Mouse (Mus musculus) hindbrain, embryonic 12.5 days (tissue): ENCODE results near the gene Trabd2b. TPM values are rescaled to one million over a fixed set of nuclear protein-coding genes. Genes with fewer than 3 reads are reported as not detected.
A peak's percentile ranks its signal among the peaks of the same experiment; 100 is the strongest.

Experiments
- ATAC-seq: fragments of 200-750 bp; cut with Nextera tagmentation; 2 replicates; pipeline ENCODE4 v1.8.0; 2017; ENCODE audit warnings: moderate TSS enrichment; ENCODE audit not compliant: low FRiP score
- H3K27ac ChIP-seq: fragments of 300-500 bp; sonication (generic); 2 replicates; pipeline ENCODE4 v1.5.1; 2016; ENCODE audit warnings: mild to moderate bottlenecking
- H3K27me3 ChIP-seq: fragments of 300-500 bp; sonication (generic); 2 replicates; pipeline ENCODE4 v1.6.1; 2016; ENCODE audit warnings: mild to moderate bottlenecking
- H3K36me3 ChIP-seq: fragments of 300-500 bp; sonication (generic); 2 replicates; pipeline ENCODE4 v1.6.1; 2016; ENCODE audit warnings: mild to moderate bottlenecking
- H3K4me1 ChIP-seq: fragments of 300-500 bp; sonication (generic); 2 replicates; pipeline ENCODE4 v1.6.1; 2016
- H3K4me2 ChIP-seq: fragments of 300-500 bp; sonication (generic); replicated peaks from 2 replicates; pipeline ENCODE4 v1.6.1; 2016; ENCODE audit warnings: mild to moderate bottlenecking
- H3K4me3 ChIP-seq: fragments of 300-500 bp; sonication (generic); 2 replicates; pipeline ENCODE4 v1.5.1; 2016; ENCODE audit warnings: mild to moderate bottlenecking
- H3K9ac ChIP-seq: fragments of 300-500 bp; sonication (generic); 2 replicates; pipeline ENCODE4 v1.6.1; 2016; ENCODE audit warnings: mild to moderate bottlenecking, moderate library complexity
- H3K9me3 ChIP-seq: fragments of 300-500 bp; sonication (generic); replicated peaks from 2 replicates; pipeline ENCODE4 v1.6.1; 2016; ENCODE audit warnings: mild to moderate bottlenecking
- WGBS: fragments of 180-500 bp; shearing (Covaris S2); methylation state at CpG from one replicate; pipeline ENCODE4 v1.1.7; 2016; 5-methylcytosine and 5-hydroxymethylcytosine counted together
- polyA plus RNA-seq: library from polyadenylated mRNA; unstranded; fragments of >200 nt; fragmentation: Nextera tagmentation; extraction: Ambion mirVana; gene quantifications from 2 replicates; pipeline ENCODE4 v1.2.1, GENCODE M21; 2016

Trabd2b gene
- polyA plus RNA-seq, 1 experiment from 2014 or later: 2.8 TPM

DNA sequence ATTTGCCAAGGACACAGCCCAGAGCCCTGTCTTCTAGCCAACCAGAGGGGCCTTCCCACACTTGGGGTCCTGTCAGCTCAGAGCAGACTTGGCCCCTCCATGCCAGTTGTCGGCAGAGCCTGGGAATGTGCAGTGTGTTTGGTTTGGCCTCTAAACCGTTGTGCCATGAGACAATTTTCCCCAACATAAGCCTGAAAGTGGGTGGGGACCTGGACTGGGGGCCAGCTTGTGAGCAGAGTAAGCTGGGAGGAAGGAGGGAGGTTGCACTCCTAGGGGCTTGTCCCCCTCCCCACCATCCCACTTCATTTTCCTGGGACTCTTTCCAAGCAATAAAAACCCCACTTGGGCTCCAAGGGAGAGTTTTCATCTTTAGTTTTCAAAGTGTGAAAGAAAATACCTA is 201.3 kb downstream of the Trabd2b start:
- no peak overlapping the region for H3K9ac ChIP-seq
- 75% methylated on average over 2 of the region's 2 CpGs for WGBS
- H3K27me3 ChIP-seq: no peaks in the 10 kb centered on the region
- no peaks in the 10 kb centered on the region for H3K4me1 ChIP-seq
- no peaks in the 10 kb centered on the region for H3K9me3 ChIP-seq
- no peak for ATAC-seq
- no peak overlapping the region for H3K27ac ChIP-seq
- no peak overlapping the region for H3K4me2 ChIP-seq
- H3K36me3 ChIP-seq: no peaks in the 10 kb centered on the region
- H3K4me3 ChIP-seq: no peak overlapping the region

DNA sequence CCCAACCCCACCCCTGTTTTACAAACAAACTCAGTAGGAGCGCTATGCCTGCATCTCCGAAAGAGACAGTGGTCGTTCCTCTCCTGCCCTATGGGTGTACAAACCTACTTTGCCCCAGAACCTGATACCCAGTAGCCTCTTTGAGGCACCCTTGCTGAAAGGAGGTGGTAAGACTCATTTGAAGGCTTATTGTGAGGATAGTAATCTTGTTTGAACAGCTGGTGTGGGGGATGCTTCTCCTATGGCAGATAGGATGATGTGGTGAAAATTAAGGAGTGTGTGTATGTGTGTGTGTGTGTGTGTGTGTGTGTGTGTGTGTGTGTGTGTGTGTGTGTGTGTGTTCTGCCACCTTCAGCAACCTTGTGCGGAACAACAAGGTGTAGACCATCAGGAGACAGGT is 202.8 kb downstream of the Trabd2b start:
- Histone ChIP-seq H3K9me3 (no peaks in the 10 kb centered on the region), H3K4me2 (no peak overlapping the region), H3K36me3 (no peaks in the 10 kb centered on the region), H3K27ac (no peak overlapping the region), H3K27me3 (no peaks in the 10 kb centered on the region), H3K4me1 (no peaks in the 10 kb centered on the region), H3K4me3 (no peak overlapping the region), H3K9ac (no peak overlapping the region)
- ATAC-seq: no peak
- WGBS: 79% methylated on average over 4 of the region's 4 CpGs

DNA sequence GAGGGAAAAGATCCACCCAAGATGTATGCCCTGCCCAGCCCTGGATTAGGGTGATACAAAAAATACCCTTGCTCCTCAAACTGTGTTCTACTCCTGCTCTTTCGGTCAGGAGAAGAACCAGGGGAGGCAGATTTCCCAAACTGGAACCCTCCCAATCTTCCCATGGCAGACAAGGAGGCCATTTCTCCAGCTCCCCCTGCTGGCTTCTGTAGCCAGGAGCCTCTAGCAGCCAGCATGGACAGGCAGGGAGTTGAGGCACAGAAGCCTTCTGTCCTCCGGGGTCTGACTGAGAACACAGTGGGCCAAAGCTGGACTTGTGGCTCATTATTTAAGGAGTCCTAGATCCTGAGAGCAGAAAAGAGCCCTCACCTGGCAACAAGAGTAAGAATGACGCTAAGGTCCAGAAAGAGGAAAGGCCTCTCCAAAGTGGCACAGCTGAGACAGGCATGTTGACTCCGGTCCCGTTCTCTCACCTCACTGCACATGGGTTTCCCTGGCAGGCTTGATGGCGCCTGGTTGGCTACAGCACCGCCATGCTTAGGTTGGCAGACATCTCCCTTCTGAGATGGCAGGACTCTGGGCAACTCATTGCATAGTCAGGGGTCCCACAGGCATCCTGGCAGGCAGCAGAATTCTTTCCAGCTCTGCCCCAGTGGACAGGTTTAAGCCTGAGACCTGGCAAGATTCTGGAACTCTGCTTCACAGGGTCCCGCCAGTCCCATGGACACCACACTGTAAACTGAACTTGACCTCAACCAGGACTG is 204.8 kb downstream of the Trabd2b start:
- no peak overlapping the region for H3K4me2 ChIP-seq
- no peaks in the 10 kb centered on the region for H3K4me1 ChIP-seq
- H3K36me3 ChIP-seq: no peaks in the 10 kb centered on the region
- H3K9ac ChIP-seq: no peak overlapping the region
- no peak for ATAC-seq
- no peak overlapping the region for H3K4me3 ChIP-seq
- H3K27ac ChIP-seq: no peak overlapping the region
- no peaks in the 10 kb centered on the region for H3K9me3 ChIP-seq
- WGBS: 86% methylated on average over 8 of the region's 8 CpGs
- H3K27me3 ChIP-seq: no peaks in the 10 kb centered on the region

DNA sequence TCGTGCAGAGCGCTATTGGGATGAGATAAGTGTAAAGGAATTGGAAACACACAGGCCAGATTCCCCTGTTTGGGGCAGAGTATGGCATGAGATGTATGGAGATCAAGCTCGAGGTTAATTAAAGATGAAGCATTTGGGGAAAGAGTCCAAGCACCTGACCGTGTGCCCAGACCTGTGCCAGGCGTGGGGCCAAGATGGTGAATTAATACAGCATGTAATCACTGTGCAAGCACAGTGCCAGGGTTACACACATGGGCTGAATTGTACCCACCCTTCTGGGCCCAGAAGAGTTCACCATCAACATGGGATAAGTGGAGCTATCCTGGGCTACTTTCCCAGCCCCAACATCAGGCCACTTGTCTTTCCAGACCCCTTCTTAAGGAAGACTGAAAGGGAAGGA is 205.5 kb downstream of the Trabd2b start:
- Histone ChIP-seq H3K9me3 (no peaks in the 10 kb centered on the region), H3K4me1 (no peaks in the 10 kb centered on the region), H3K4me3 (no peak overlapping the region), H3K9ac (no peak overlapping the region), H3K27me3 (no peaks in the 10 kb centered on the region), H3K4me2 (no peak overlapping the region), H3K36me3 (no peaks in the 10 kb centered on the region), H3K27ac (no peak overlapping the region)
- 90% methylated on average over 5 of the region's 5 CpGs for WGBS
- ATAC-seq: no peak

DNA sequence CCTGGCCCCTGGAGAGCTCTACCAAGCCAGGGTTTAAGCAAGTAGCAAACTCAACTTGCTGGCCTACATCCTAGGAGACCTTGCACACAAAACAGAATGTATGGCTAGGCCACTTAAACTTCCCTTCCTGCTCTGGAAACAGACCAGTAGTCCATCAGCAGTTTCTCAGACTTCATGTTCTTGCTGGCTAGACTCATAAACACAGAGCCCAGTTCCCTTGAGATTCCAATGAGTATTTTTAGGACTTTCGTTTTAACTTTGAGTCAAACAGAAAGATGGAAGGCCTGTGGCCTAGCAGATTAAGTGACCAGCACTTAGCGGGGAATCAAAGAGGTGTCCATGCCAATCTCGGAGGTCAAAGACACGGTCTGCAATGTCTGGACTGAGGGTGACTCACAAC is 206.3 kb downstream of the Trabd2b start:
- no peak overlapping the region for H3K4me2 ChIP-seq
- WGBS: 83% methylated on average over 4 of the region's 4 CpGs
- no peak for ATAC-seq

DNA sequence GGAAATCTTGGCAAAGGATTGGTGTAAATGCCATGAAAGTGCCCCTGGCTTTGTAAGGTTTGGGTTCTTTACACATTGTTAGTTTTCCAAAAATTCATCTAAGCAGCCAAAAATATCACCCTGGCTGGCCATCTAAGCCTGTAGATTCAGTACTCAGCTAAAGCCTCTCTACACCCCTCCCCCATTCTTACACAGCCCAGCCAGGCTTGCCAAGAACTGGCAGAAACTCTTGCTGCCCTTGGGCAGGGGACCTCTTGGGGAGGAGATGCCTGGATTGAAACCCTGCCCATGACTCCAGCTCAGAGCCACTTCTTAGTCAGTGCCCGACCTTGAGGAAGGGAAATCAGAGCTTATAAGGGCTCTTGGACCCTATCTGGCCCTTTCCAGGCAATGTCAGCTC is 207.6 kb downstream of the Trabd2b start:
- Histone ChIP-seq H3K4me3 (no peak overlapping the region), H3K27ac (no peak overlapping the region), H3K27me3 (no peaks in the 10 kb centered on the region), H3K9me3 (no peaks in the 10 kb centered on the region), H3K36me3 (no peaks in the 10 kb centered on the region), H3K4me1 (no peaks in the 10 kb centered on the region), H3K4me2 (no peak overlapping the region), H3K9ac (no peak overlapping the region)
- no peak for ATAC-seq
- 67% methylated on average over 1 of the region's 1 CpGs for WGBS

More for the DNA sequence above, 206.3 kb downstream of the Trabd2b start:
- H3K36me3 ChIP-seq: no peaks in the 10 kb centered on the region
- H3K27ac ChIP-seq: no peak overlapping the region
- H3K9ac ChIP-seq: no peak overlapping the region
- no peaks in the 10 kb centered on the region for H3K4me1 ChIP-seq
- H3K4me3 ChIP-seq: no peak overlapping the region
- no peaks in the 10 kb centered on the region for H3K27me3 ChIP-seq
- no peaks in the 10 kb centered on the region for H3K9me3 ChIP-seq

DNA sequence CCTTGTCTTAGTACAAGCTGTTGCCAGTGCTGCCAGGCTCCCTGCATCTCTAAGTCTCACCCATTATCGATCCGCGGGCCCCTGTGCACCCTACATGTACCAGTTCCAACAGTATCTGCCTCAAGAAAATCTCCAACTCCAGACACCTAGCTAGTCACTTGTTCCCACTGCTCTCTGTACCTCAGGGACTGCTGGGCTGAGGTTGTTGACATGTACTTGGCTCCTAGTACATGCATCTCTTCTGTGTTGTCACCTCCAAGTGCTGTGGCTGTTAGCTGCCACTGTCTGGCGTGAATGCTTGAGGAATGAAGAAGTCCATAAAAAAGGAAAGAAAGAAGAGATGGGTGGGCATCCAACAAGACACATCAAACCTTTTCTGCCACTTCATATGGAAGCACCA is 209.2 kb downstream of the Trabd2b start:
- Histone ChIP-seq H3K36me3 (no peaks in the 10 kb centered on the region), H3K9me3 (no peaks in the 10 kb centered on the region), H3K27ac (no peak overlapping the region), H3K27me3 (no peaks in the 10 kb centered on the region), H3K4me1 (no peaks in the 10 kb centered on the region), H3K9ac (no peak overlapping the region), H3K4me3 (no peak overlapping the region), H3K4me2 (no peak overlapping the region)
- ATAC-seq: no peak
- 91% methylated on average over 4 of the region's 4 CpGs for WGBS

DNA sequence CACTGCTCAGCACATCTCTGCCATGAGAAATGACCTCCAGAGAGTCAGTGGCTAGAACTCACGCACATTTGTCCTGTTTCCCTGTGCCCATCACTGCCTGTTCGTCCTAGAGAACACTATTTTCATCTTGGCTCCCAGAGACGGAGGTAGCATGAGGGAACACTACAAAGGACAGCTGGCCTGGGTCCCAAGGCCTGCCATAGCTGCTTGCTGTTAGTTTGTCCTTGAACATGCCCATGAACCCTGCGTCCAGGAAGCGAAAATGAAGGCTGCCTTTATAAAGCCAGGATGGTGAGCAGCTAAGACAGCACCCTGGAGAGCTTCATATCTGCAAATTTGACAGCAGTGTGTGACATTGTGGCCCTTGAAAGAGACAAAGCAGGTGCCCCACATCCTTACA is 216.4 kb downstream of the Trabd2b start:
- WGBS: 71% methylated on average over 5 of the region's 5 CpGs

DNA sequence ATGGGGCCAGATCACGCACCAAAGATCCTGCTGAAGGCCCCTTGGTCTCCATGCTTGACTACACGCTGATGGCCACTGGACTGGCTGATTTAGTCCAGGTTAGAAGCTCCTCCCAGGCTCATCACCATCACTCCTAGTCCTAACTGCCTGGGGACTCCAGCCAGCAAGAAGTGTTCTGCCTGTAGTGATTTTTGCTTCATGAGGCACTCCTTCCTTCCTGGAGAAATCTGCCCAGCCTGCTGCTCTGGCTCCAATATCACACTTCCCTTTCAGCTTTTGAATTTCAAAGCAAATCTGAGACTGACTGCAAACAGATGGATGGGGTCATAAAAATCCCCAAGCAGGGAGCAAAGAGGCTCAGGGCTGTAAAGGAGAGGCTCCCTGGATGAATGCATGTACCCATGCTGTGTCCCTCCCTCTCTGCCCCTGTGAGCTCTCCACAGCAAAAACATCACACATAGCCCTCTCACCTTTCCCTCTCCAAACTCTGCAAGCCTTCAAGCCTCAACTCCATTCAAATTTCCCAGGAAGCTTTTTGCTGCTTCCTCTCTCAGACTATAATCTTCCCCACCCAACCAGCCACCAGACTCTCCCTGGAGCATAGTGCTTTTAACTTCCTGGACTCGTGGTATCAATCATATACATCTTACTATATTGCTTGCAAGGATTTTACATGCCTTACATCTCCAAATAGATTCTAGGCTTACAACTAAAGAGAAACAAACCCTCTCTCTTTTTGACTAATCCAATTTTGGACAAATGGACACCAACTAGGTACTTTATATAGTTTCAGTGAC is 217.8 kb downstream of the Trabd2b start:
- Histone ChIP-seq H3K4me2 (no peak overlapping the region), H3K27me3 (0 out of 2 replicates have a peak, but pooled peaks cover 2% of the 10 kb centered on the region), H3K9me3 (no peaks in the 10 kb centered on the region), H3K27ac (peak overlapping the region; percentile 35; the same call in 1 of the 2 replicates), H3K9ac (no peak overlapping the region), H3K36me3 (no peaks in the 10 kb centered on the region), H3K4me1 (peaks cover 22% of the 10 kb centered on the region), H3K4me3 (no peak overlapping the region)
- 45% methylated on average over 3 of the region's 3 CpGs for WGBS
- no peak for ATAC-seq

More for the DNA sequence above, 216.4 kb downstream of the Trabd2b start:
- Histone ChIP-seq H3K9me3 (no peaks in the 10 kb centered on the region), H3K9ac (no peak overlapping the region), H3K4me1 (peaks cover 22% of the 10 kb centered on the region), H3K27ac (no peak overlapping the region), H3K27me3 (0 out of 2 replicates have a peak, but pooled peaks cover 2% of the 10 kb centered on the region), H3K4me2 (no peak overlapping the region), H3K4me3 (no peak overlapping the region), H3K36me3 (no peaks in the 10 kb centered on the region)
- no peak for ATAC-seq

DNA sequence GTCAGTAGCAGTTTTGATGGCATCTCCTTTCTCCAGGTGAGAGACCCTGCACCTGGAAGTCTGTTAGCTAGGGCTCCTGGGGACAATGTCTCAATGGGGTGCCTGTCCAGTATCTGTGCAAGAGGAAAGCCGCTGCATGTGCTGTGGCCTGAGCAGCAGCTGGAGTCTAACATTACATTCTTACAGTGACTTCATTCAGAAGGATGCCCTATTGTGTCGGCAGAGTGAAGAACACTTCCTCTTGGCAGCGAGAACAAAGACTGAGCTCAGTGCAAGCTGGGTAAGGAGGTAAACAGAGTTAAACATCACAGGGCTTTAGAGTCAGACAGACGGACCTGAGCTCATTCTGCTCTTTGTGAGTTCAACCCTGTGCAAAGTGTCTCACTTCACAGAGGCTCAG is 218.8 kb downstream of the Trabd2b start:
- H3K36me3 ChIP-seq: no peaks in the 10 kb centered on the region
- H3K27me3 ChIP-seq: 0 out of 2 replicates have a peak, but pooled peaks cover 2% of the 10 kb centered on the region
- H3K27ac ChIP-seq: peak overlapping the region; percentile 4; the same call in 1 of the 2 replicates
- no peak overlapping the region for H3K4me3 ChIP-seq
- H3K9ac ChIP-seq: no peak overlapping the region
- H3K4me1 ChIP-seq: peaks cover 22% of the 10 kb centered on the region
- WGBS: 6% methylated on average over 4 of the region's 4 CpGs
- 0 out of 2 replicates have a peak, but pooled peaks have one; percentile 32 for ATAC-seq
- no peaks in the 10 kb centered on the region for H3K9me3 ChIP-seq
- no peak overlapping the region for H3K4me2 ChIP-seq

DNA sequence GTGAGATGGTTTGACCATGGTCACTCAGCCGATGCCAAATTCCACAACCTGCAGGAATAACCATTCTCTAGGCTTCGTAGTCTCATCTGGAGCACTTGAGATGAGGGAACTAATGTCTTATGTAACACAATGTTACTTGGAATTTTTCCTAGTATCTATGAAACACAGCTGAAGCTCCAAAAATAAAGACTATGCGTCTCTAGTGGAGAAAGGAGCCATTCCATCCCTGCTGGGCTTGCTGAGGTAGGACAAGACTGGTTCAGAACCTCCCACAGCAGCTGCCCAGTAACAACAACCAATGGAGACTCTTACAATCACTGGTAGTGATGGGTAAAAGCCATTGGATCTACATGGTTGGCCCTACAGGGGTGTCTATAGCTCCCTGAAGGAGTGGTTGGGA is 219.4 kb downstream of the Trabd2b start:
- Histone ChIP-seq H3K27me3 (0 out of 2 replicates have a peak, but pooled peaks cover 2% of the 10 kb centered on the region), H3K4me2 (no peak overlapping the region), H3K27ac (no peak overlapping the region), H3K9me3 (no peaks in the 10 kb centered on the region), H3K4me1 (peaks cover 22% of the 10 kb centered on the region), H3K4me3 (no peak overlapping the region), H3K36me3 (no peaks in the 10 kb centered on the region), H3K9ac (no peak overlapping the region)
- 84% methylated on average over 3 of the region's 3 CpGs for WGBS
- ATAC-seq: no peak

DNA sequence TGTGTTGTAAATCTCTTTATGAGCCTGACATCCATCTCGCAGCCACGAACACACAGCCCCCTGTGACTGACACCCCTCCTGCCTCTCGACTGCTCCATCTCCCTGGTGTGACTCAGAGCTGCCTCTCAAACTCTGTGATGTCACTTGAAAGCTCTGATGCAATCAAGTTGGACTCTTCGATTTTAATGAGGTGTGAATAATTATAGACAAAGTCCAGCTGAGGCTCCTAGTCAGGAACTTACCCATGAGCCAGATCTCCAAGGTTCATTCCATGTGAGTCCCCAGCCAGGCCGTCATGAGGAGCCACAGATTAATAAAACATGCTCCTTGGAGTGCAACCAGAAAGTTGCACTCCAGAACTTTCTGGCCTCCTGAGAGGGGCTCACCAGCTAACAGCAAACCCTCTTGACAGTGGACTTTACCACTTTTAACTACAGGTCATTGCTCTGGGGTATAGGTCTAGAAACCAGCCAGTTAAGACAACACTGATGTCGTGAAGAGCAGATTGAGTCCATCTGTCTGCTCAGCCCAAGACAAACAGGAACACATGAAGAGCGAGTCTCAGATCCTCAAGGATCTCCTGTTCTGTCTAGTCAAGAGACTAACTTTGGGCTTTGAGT is 221.3 kb downstream of the Trabd2b start:
- Histone ChIP-seq H3K4me1 (peaks cover 22% of the 10 kb centered on the region), H3K9me3 (no peaks in the 10 kb centered on the region), H3K4me3 (no peak overlapping the region), H3K4me2 (no peak overlapping the region), H3K9ac (no peak overlapping the region), H3K27me3 (0 out of 2 replicates have a peak, but pooled peaks cover 2% of the 10 kb centered on the region), H3K27ac (no peak overlapping the region), H3K36me3 (no peaks in the 10 kb centered on the region)
- ATAC-seq: no peak
- 75% methylated on average over 7 of the region's 7 CpGs for WGBS
